Mouse (Mus musculus) kidney, postnatal 10 days (tissue): ENCODE measurements at regions not wholly inside any gene's neighbourhood (a gene's known extent, or its start where the extent isn't known, plus 50 kb on each side); places are given as distances from the start of the nearest gene placed in this dataset.

Source experiments
- DNase-seq: peaks from one replicate; pipeline ENCODE4 v3.0.0; 2021; ENCODE audit warnings: mixed read lengths

DNA sequence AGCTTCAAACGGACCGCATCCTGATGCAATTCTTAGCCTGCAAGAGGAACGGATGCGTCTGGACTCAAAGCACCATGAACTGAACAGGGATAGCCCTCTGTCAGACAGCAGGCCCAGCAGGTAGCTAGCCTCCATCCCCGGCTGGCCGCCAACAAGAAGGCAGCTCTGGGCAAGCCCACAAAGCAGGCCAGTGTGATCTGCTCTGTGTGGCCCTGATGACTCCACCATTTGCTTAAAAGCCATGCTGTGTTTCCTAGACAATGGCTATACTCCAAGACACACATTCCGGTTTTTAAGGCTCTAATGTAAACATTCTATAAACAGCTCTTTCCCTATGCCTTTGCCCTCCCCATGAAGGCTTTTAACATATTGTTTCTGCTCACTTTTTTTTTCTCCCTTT is 313.8 kb upstream of the Clint1 start:
- no peak for DNase-seq

DNA sequence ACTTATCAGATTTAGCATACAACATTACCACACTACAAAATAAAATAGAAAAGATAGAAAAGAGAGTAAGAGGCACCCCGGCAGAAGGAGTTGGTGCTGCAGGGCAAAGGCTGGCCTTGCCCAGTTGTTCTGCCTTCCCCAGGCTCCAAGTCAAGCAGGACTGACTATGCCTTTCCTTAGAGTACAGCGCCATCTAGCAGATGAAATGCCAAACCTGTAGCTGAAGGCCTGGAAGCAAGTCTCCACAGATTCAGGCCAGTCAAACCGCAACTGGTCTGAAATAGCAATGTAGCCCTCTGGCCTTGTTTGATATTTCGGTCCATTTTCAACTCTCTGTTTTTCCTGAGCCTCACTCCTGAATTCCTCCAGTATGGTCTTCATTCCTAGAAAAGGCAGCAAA is 312.4 kb upstream of the Clint1 start:
- DNase-seq: peak; percentile 87

DNA sequence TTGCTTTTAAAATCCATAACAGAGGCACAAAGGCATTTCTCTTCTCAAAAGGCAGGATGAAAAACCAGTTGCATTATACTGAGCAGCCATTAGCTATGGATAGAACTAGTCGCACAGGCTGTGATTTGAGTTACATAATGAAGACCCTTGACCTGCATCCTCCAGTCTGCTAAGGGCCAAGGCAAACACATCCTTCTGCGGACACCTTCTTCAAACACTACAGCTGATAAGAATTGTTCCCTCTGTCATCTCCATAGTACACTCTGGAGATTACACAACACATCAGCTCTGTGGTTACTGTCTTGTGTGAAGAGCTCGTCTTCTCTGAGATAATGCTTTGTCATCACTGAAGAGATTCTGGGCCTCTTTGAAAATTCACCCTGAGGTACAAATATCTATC is 307.3 kb upstream of the Clint1 start:
- no peak for DNase-seq

DNA sequence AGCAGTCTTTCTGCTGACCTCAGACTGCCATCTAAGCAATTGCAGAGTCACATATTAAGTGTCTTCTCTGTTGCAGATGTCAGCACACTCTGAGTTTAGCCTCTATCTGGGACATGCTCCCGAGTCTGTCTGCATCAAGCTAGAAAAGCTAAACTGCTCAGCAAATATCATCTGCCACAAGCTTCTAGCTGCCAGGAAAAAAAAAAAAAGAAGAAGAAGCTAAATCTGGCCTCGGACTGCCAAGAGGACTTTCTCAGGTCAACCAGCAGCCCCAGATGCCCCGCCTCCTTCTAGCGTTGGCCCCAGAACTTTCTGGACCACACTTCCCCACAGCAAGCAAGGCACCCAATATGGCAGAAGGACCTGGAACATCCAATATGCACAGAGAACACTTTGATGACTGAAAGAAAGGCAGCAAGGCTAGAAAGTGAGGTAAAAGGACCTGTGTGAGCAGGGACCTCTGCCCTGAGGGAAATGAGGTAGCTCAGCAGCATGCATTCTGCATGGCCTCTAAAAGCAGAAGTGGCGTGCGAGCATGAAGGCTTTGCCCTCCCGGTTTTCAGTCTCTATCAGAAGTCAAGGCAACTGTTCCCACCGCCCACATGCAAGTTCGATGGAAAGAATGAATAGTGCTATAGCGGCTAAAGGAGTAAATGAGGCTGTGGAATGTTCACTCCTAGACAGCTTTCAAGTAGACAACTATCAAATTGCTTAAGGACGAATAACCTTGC is 305.8 kb upstream of the Clint1 start:
- DNase-seq: no peak

DNA sequence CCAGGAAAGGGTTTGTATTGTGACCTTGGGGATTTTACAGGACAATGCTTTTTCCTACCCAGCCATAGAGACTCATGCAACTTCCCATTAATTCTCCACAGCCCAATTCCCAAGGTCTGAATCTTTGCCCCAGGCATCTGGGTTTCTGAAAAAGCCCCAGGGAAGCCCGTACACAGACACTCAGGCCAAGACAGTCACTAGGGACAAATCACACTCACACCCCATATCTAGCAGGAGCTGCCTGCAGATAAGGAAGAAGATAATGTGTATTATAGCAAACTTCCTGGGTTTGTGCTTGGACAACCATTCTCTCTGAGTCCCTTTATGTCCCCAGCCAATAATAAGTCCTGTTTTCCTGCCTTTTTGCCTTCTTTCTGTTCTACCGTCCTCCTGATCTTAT is 305.0 kb upstream of the Clint1 start:
- DNase-seq: no peak

DNA sequence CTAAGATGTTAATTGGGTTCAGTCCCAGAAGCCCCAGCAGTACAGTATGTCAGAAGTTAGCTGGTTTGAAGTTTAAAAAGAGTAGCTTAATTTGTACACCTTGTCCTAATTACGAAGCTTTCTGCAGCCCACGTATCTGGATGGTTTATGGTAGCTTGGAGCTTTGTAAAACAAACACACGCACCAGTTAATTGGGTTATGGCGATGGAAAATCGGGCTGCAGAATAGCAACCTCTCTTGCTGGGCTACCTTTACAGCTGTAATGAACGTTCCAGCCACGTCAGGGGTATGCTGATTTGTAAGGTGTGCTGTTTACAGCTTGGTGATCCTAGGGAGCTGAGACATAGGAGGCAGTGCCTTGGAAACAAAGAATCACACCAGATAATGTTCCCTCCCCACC is 301.5 kb upstream of the Clint1 start:
- DNase-seq: no peak

DNA sequence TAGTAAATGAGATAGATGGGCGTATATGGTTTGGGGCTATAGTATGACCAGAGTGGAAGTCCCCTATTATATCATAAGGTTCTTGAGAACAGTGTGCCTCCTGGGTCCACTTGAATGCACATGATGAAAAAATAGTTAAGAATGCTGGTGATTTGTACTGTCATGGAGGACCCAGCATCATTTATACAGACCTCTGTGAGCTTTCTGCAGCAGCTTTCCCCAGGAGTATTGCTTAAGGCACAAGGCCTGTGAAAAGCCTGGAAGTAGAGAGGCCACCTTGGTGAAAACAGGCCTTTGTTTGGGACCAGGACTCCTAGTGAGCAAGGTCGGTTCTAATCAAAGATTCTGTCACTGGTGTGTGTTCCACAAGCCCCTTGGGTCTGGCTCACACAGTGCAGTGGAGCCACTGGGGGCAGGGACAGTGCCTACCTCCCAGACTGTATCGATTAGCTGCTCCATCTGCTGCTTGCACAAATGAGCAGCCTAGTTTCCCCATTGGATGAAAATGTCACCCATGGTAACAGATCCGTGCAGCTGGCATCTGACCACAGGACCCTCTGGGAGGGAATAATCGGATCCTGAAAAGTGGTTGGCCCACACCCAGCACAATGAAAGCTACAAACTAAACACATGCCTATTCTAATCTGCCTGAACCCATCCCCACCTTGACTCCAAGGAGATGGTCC is 274.2 kb upstream of the Clint1 start:
- no peak for DNase-seq

DNA sequence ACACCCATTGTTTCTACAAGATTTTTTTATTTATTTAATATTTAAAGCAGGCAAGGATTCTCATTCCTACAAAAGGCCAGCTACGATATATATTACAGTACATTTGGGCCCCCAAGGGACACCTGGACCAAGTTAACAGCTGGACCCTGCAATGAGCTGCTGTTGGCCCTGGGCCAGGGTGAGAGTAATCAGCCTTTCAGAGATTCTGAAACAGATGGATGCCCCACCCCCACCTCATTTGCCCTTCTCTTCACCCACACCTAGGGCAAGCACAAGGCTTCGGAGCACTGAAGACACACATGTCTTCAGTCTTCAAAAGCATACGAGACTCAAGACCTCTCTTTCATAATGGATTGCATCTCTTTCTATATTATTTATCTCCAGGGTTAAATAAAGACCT is 259.5 kb upstream of the Clint1 start:
- no peak for DNase-seq

DNA sequence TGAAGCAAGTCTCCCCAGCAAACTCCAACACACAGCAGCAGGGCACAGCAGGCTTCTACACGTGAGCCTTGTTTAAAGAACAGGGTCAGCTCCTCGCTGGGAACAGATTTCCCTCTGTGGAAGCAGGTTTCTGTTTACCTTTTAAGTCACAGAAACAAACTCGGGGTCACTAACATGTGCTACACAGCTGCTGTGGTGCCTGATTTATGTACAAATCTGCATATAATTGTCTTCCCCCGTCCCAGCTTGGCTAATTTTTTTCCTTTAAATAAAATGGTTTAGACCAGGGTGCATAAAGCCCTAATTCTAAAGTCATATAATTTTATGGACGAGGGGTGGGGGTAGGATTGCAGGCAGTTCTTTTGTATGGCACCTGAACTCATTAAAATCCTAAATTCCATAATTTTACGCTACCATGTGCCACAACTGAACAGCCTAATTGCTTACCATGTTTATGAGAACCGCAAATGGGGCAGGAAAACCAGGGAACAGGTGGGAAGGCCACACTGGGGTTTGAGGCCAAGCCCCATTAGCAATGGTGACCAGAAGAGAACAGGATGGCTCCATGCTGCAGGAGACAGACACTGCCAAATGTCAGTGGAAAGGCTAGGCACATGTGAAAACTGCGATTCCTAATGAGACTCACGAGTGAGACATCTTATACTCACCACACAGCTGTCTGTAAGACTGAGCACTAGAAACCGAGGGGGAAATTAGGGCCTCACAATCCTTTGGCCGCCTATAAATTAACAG is 258.8 kb upstream of the Clint1 start:
- no peak for DNase-seq

DNA sequence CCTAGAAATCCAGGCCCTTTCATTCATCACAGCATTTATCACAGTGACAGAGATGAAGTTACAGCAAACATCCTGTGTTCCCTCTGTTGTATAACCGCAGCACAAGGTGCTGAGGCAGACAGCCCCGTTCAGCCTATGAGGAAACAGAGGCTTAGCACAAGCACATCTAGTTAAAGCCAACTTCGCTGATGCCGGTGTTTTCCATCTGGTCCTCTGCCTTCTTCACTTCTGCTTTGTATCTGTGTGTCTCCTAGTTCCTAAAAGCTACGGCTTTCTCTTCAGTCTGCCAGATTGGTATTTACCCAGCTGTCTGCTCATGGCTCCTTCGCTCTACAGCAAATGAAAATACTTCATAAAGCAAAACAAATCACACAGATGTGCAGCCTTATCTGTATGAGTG is 256.5 kb upstream of the Clint1 start:
- no peak for DNase-seq

DNA sequence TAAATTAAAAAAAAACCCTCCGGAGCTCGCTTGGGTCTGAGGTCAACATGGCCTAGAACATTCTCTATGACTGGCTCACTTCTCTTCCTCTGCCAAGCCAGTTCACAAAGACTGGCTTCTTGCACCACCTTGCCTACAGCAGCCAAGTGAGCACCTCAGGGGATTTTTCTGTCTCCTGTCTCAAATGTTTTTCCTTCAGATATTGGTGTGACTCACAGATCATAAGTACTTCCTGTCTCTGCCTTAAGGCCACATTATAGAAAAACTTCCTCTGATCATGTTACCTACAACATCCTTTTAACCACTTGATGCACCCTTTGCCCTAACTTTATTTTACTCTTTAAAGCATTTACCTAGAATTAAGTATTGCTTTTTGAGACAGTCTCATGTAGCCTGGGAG is 230.0 kb upstream of the Clint1 start:
- DNase-seq: no peak

DNA sequence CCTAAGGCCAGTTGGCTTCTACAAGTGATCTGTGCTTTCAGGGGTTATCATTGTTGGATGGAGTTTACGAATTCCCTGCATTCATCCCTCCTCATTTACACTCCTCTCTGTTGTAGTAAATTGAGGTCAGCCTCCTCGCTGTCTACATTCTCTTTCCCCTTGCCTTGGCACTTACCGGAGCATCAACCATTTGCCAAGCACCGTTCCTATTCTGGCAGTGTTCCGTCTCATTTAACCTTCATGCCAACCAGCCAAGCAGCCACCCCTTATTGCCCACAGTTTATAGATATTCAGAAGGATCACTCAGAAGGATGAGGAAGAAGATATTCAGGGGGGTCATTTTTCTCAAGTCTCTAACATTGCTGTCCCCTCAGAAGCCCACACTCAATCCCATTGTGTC is 229.2 kb upstream of the Clint1 start:
- DNase-seq: no peak

DNA sequence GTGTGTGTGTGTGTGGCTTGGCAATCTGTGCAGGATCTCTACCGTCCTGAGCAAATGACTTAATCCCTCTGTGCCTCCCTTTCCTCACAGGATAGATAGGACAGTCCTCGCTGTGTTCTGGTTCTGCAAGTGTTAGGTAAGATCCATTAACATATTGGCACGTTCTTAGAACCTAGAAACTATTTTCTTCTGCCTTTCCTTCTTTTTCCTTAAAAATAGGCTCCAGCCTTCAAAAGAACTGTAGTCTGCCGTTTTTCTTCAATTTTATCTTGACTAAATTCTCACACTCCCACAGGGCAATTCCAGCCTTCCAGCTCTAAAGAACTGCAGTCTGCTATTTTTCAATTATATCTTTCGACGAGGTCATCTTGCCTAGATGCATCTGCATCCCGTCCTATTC is 227.6 kb upstream of the Clint1 start:
- DNase-seq: no peak

DNA sequence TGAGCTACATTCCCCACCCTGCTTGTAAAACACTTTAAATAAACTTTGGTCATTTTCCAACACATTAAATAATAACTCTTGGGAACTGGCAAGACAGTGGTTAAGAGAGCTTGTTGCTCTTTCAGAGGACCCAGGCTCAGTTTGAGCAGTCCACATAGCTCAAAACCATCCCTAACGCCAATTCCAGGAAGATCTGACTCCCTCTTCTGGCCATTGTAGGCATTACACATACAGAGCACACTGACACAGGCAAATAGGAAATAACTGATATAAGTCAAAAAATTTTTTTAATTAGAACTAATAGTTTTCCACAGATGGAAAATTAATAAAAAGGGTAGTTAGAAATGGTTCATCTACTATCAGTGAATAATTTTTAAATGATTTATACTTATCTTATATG is 222.6 kb upstream of the Clint1 start:
- peak; percentile 23 for DNase-seq

DNA sequence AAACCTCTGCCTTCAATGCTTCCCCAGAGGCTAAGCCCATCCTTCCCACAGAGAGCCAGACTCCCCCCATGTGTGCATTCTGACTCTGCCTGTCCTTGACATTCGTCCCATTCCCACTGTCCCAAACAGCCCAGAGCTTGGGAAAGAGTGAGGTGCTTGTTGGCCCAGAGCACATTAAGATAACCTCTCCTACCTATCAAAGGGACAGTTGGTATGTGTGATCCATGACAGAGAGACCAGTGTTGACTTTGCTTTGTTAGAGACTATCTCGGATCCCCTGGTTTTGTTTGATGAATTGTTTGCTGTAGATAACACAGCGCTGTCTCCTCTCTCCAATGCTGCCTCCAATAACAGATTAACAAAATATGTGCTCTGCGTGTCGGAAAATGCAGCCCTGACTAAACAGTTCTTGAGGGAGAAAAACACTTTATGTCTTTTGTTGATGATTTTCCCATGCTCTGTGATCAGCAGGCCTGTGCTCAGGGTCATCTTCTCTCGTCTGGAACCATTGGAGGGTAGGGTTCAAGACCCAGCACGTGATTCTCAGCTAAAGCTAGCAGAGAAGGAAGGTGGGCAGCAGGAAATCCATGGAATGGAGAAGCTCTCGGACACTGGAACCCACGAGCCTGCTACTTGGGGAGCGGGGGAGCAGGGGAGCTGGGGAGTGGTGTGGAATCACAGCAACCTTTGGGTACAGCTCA is 217.2 kb upstream of the Clint1 start:
- DNase-seq: no peak

DNA sequence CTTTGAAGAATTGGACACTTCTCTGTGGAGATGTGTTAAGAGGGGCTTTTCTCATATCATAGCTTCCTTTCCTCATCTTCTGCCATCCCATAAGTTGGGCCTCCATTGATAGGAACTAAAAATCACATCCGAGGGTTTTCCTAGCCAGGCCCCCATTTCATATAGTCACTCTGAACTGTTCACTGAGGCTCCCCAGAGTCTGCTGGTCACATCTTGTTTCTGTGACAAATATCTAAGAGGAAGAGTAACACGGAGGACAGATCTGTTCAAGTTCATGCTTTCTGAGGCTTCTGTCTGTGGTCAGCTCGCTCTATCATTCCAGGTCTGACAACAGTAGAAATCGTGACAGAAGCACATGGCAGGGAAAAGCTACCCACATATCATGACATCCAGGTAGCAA is 216.0 kb upstream of the Clint1 start:
- DNase-seq: no peak

DNA sequence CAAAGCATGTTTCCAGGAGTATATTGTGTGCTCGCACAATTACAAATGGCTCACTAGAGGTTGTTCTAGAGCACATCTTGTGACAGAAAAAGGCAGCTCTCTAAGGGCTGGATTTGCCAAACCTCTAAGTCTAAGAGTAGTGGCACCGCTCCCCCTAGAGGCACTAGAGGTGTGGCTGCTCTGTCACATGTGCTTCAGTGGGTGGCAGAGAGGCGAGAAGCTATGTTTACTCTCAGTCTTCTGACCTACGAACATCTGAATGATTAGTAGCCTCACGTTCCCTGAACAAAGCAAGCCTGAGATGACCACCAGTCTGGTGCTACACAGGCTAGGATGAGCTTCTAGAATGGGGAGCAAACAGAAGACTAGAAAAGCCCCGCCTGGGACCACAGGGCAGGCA is 212.6 kb upstream of the Clint1 start:
- no peak for DNase-seq

DNA sequence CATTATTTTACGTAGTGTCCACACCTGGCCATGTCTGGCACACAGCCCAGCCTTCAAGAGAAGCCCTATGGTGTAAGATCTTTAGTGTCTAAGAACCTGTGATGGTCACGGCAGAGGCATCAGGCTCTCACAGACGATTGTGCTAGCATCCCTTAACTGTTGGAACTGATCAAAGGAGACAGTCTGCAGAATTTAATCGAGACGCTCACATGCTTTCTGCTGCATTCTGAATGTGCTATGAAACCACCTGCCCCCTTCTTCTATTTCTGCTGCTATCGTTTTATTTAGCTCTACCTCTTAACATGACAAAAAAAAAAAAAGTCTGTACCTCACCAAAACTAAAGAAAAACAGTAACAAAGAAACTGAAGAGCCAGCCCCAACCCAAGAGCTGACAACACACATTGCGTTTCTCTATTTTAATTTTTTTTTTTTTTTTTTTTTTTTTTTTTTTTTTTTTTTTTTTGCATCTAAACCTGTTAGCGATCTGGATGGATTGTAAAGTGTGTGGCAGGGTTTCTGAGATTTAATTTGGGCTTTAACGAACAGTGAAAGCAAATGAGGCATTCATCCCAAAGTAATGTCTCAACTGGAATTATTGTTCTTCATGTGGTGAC is 209.6 kb upstream of the Clint1 start:
- DNase-seq: no peak

DNA sequence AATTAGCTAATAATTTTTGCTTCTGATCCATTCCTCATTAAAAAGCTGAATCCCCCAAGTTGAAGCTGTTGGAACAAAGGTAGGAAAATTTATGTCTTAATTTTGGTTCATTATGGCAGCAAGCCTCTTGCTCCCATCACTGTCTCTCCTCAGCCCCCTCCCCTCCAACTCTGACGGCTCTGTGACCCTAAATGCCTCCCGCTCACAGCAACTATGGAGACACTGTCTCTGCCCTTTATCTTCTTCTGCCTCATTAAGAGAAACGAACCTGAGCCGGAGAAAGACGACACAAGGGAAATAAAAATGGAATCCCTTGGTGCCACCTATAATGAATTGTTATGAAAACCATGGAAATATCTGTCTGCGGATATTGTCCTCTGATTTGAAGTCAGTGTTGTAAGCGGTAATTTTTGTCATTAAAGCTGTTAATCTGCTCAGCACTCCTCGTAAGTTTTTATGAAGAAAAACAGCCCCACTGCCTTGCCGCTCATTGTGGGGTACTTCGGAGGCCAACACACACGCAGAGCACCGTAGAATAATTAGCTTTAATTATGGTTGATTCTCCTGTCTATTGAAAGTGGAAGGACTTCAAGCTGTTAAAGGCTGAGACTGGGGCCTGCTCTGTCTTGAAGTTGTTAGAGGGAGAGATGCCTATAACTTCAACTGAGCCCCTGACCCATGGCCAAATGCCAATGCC is 208.1 kb upstream of the Clint1 start:
- no peak for DNase-seq

DNA sequence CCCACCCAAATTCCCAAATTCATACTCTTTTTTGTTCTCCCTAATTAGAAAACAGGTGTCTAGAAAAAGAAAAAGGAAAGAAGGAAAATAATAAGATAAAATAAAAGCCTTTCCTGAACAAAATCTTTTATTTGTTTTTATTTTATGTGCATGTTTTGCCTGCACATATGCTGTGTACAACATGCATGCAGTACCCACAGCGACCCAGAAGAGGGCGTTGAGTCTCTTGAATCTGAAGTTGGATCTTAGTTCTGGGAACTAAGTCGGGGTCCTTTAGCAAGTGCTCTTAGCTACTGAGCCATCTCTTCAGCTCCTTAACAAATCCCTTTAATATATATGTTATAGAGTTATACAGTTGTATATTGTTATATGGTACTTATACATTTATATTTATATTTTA is 206.0 kb upstream of the Clint1 start:
- DNase-seq: no peak

DNA sequence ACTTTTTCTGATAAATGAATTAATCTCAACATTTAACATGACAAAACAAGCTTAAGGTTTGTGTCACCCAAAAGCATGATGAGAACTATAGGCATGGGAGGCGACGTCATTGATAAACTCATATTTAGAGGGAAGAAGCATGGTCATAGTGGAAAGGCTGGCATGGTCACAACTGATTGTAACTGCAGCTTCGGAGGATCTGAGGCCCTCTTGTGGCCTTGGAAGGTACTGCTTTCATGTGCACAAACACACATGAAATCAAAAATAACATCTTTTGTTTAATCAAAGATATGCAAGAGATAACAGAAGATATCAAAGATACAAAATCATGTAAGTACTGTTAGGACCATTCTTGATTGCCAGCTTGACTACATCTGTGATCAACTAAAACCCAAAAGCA is 204.0 kb upstream of the Clint1 start:
- peak; percentile 30 for DNase-seq

DNA sequence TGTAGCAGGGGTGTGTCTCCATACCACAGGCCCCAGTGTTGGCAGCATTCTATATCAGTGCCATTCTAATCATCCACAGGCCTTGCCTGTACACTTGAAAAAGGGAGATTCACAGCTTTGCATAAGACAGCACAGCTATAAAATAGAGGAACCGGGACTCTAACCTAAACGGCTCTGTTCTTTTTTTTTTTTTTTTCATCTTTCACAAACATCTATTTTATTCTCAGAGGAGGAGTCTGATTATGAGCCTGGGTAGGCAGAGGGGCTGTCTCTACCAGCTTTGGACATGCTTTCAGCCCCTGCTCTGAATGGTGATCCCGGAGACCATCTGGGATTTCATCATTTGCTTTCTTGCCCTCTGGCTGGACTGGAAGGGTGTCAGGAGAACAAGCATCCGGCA is 195.6 kb upstream of the Clint1 start:
- DNase-seq: no peak
